Mouse (Mus musculus) inflammation-experienced regulatory T-cells (primary cell): ENCODE results near the gene Copg1. TPM values are rescaled to one million over a fixed set of nuclear protein-coding genes. Genes with fewer than 3 reads are reported as not detected.

Source experiments
- polyA plus RNA-seq, 2 experiments: library from polyadenylated mRNA; unstranded; fragments of 100-300 nt; shearing (Covaris generic); gene quantifications; one replicate each; pipeline ENCODE4 v1.2.1; 2017

Gene Copg1
- 100 to 1,000 TPM; 149 to 177 TPM for polyA plus RNA-seq

GRCm38 (mm10) chr6:87887594-87888233, at the start of gene Copg1:
TSS of gene Copg1 (plus strand) at chr6:87887814.

GRCm38 (mm10) chr6:87838551-87839197, 48.9 kb upstream of the Copg1 start, which contains the start of gene Isy1:
TSS of gene Isy1 (minus strand) at chr6:87838798.

DNA sequence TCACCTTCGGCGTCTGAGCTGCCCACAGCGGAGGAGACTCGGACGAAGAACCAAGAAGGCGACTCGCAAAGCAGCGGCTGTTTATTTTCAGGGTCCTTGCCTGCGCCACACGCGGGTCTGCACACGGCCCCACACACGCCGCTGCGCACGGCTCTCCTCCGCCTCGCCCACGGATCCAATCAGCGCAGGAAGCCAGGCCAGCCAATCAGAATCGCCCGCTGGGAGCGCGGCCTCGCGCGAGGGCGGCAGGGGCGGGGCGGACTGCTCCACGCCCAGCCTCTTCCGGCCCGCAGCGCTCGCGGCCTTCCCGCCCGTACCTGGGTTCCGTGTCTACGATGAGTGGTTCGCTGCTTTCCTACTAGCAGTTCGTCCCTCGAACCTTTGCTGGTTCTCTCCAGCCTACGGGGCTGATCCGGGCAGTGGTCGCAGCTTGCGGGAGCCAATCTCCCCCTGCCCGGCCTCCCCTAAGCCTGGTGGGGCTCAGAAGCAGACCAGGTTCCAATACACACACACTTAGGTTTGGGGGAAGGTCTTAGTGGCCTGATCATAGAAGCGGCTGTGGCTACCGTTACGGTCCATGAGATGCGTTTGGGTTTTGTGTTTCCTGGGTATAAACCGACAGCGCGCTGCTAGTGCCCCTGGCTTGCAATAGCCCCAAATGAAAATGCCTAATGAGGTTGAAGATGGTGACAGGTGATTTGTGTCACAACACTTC, 36.6 kb upstream of the Copg1 start, which contains the start of gene Cnbp:
Gene Cnbp, minus strand, starts transcription at position 207 of the 715 bp plus-strand sequence.

GRCm38 (mm10) chr6:87913661-87914325, 26.2 kb downstream of the Copg1 start, which contains the start of gene Hmces:
TSS of gene Hmces (plus strand) at chr6:87913935.

Other genes with a start within 250 kb of the Copg1 start
- 10 to 100 TPM in 1 of 2 experiments, 1 to 10 TPM in 1; 7.1 to 10.2 TPM for gene Aplf, start 215.6 kb upstream of the Copg1 start, polyA plus RNA-seq
- under 1 TPM; 0.35 to 0.89 TPM for gene Efcc1, start 156.9 kb upstream of the Copg1 start, polyA plus RNA-seq
- not detected for gene Gp9, start 109.7 kb upstream of the Copg1 start, polyA plus RNA-seq
- gene Rab43, start 75.7 kb upstream of the Copg1 start, polyA plus RNA-seq, result 10 to 100 TPM; 38.7 to 41.2 TPM
- gene Gm45140, start 52.0 kb upstream of the Copg1 start, polyA plus RNA-seq, result 10 to 100 TPM; 14.9 to 15.6 TPM
- 10 to 100 TPM; 73.0 to 83.9 TPM for gene Isy1, start 49.0 kb upstream of the Copg1 start, polyA plus RNA-seq
- 1,000 to 10,000 TPM; 1,029 to 1,151 TPM for gene Cnbp, start 36.7 kb upstream of the Copg1 start, polyA plus RNA-seq
- 10 to 100 TPM; 45.7 to 58.2 TPM for gene Hmces, start 26.1 kb downstream of the Copg1 start, polyA plus RNA-seq
- under 1 TPM in 1 of 2 experiments, not detected in 1; 0.17 TPM for gene H1fx, start 93.8 kb downstream of the Copg1 start, polyA plus RNA-seq
- gene Rab7, start 157.5 kb downstream of the Copg1 start, polyA plus RNA-seq, result 100 to 1,000 TPM; 254 to 287 TPM
- 100 to 1,000 TPM; 217 to 226 TPM for gene Rpn1, start 196.7 kb downstream of the Copg1 start, polyA plus RNA-seq